Mouse (Mus musculus) erythroblast, embryonic 14.5 days (primary cell): ENCODE data around the gene Epb41l2.

Experiments
- GATA1 ChIP-seq: IDR thresholded peaks from 2 replicates; pipeline ENCODE4 v1.6.1; 2012; ENCODE audit warnings: low read length, inconsistent platforms, mixed read lengths
- TAL1 ChIP-seq: IDR thresholded peaks from 3 replicates; pipeline ENCODE4 v1.6.1; 2012; ENCODE audit warnings: low read length, inconsistent platforms, mixed read lengths

- TF ChIP-seq TAL1: no peak
- no peak for TF ChIP-seq GATA1
These were observed 44.5 kb downstream of the Epb41l2 start for GRCm38 (mm10) chr10:25403813-25404701.
